Mouse (Mus musculus) heart, embryonic 12.5 days (tissue): ENCODE data around the gene Jaml. TPM values are rescaled to one million over a fixed set of nuclear protein-coding genes. Genes with fewer than 3 reads are reported as not detected.
"Not testable (repeated sequence)": the region's sequence is repeated elsewhere in the genome, so short reads cannot be mapped to it uniquely, and the experiment has no call there.

Experiments
- ATAC-seq: fragments of 200-750 bp; cut with Nextera tagmentation; 2 replicates; pipeline ENCODE4 v1.8.0; 2017; ENCODE audit warnings: moderate TSS enrichment, moderate library complexity; ENCODE audit not compliant: insufficient number of reproducible peaks, low FRiP score
- H3K27ac ChIP-seq: fragments of 300-500 bp; sonication (generic); 2 replicates; pipeline ENCODE4 v1.5.1; 2016; ENCODE audit warnings: mild to moderate bottlenecking, moderate library complexity; ENCODE audit not compliant: poor library complexity, severe bottlenecking
- H3K27me3 ChIP-seq: fragments of 300-500 bp; sonication (generic); replicated peaks from 2 replicates; pipeline ENCODE4 v1.6.1; 2016; ENCODE audit warnings: mild to moderate bottlenecking, moderate library complexity
- H3K36me3 ChIP-seq: fragments of 300-500 bp; sonication (generic); 2 replicates; pipeline ENCODE4 v1.6.1; 2016; ENCODE audit warnings: mild to moderate bottlenecking, moderate library complexity
- H3K4me1 ChIP-seq: fragments of 300-500 bp; sonication (generic); replicated peaks from 2 replicates; pipeline ENCODE4 v1.6.1; 2016; ENCODE audit warnings: mild to moderate bottlenecking
- H3K4me2 ChIP-seq: fragments of 300-500 bp; sonication (generic); 2 replicates; pipeline ENCODE4 v1.6.1; 2016; ENCODE audit warnings: mild to moderate bottlenecking, moderate library complexity
- H3K4me3 ChIP-seq: fragments of 300-500 bp; sonication (generic); 2 replicates; pipeline ENCODE4 v1.5.1; 2016; ENCODE audit warnings: mild to moderate bottlenecking
- H3K9ac ChIP-seq: fragments of 300-500 bp; sonication (generic); 2 replicates; pipeline ENCODE4 v1.6.1; 2016; ENCODE audit warnings: mild to moderate bottlenecking, moderate library complexity
- H3K9me3 ChIP-seq: fragments of 300-500 bp; sonication (generic); replicated peaks from 2 replicates; pipeline ENCODE4 v1.6.1; 2016; ENCODE audit warnings: mild to moderate bottlenecking, moderate library complexity
- WGBS: fragments of 180-500 bp; shearing (Covaris S2); methylation state at CpG from one replicate; pipeline ENCODE4 v1.1.7; 2016; 5-methylcytosine and 5-hydroxymethylcytosine counted together
- polyA plus RNA-seq: library from polyadenylated mRNA; unstranded; fragments of >200 nt; fragmentation: Nextera tagmentation; extraction: Ambion mirVana; gene quantifications from 2 replicates; pipeline ENCODE4 v1.2.1, GENCODE M21; 2016

Gene Jaml
- polyA plus RNA-seq: 0.42 and 0.51 TPM in 2 replicates

DNA sequence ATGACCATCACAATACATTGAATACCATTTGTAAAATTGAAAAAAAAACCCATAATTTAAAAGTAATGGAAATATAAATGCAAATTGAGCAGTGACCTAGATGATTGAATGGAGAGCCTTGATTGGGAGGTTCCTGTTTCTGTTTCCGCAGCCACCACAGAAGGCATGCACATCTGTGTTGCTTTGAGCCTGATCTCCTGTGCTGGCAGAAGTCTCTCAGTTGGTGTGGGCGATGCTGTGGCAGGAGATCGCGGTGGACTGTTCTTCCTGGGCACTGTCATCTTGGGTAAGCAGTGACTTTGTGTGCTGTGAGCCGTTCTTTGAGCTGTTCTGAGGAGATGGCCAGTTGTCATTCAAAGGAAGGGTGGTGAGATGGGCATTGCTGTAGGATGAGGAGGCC lies at the start of gene Jaml:
Gene Jaml, plus strand, starts transcription at position 173 of the 400 bp plus-strand sequence.
- Histone ChIP-seq H3K27me3 (peaks cover 18% of the 10 kb centered on the region; the same call in 1 of the 2 replicates), H3K4me3 (no peak within 1 kb of the TSS), H3K4me1 (no peaks in the 10 kb centered on the region), H3K36me3 (no peaks in the 10 kb centered on the region), H3K9me3 (no peaks in the 10 kb centered on the region), H3K9ac (no peak within 1 kb of the TSS), H3K4me2 (no peak within 1 kb of the TSS), H3K27ac (no peak within 1 kb of the TSS)
- no peak for ATAC-seq
- 77% methylated on average over 5 of the region's 5 CpGs for WGBS

DNA sequence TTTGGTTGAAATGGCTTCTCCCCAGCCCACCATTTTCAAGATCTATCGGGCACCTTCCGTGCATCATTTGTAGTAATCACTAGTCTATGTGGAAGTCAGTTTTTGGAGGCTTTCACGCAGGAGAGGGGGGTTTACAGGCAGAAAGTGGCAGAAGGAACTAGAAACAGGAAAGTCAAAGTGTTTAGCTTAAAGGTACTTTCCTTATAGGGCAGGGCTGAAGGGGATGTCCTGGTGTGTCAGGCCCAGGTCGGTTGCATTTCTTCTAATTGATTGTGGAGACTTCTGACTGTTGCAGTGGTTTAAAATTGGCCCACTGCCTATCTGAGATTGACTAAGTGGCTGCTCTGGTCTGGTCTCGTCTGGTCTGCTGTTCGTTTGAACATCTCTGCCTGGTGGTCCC lies 48.6 kb upstream of the Jaml start:
- 49% methylated on average over 6 of the region's 6 CpGs for WGBS
- H3K9me3 ChIP-seq: no peaks in the 10 kb centered on the region
- H3K27me3 ChIP-seq: peaks cover 48% of the 10 kb centered on the region
- no peak for ATAC-seq
- H3K36me3 ChIP-seq: no peaks in the 10 kb centered on the region
- no peak overlapping the region for H3K9ac ChIP-seq
- H3K4me1 ChIP-seq: 0 out of 2 replicates have a peak, but pooled peaks cover 3% of the 10 kb centered on the region
- H3K4me3 ChIP-seq: no peak overlapping the region
- no peak overlapping the region for H3K27ac ChIP-seq
- H3K4me2 ChIP-seq: no peak overlapping the region

DNA sequence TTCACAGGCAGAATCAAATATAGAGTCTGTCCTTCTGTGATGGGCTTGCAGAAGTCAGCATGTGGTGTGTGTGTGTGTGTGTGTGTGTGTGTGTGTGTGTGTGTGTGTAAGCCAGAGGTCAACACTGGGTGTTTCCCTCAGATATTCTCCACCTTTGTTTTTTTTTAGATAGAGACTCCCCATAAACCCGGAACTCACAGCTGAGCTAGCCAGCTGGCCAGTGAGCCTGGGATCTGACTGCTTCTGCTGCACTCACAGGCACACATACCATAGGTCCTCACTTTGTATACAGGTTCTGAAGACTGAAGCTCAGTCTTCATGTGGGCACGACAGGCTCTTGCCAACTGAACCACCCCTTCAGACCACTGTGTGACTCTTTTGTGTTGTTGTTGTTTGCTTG lies 46.7 kb upstream of the Jaml start:
- H3K4me2 ChIP-seq: no peak overlapping the region
- no peaks in the 10 kb centered on the region for H3K36me3 ChIP-seq
- H3K4me1 ChIP-seq: 0 out of 2 replicates have a peak, but pooled peaks cover 3% of the 10 kb centered on the region
- no peaks in the 10 kb centered on the region for H3K9me3 ChIP-seq
- 47% methylated on average over 2 of the region's 2 CpGs for WGBS
- ATAC-seq: no peak
- H3K4me3 ChIP-seq: no peak overlapping the region
- no peak overlapping the region for H3K9ac ChIP-seq
- H3K27me3 ChIP-seq: peaks cover 35% of the 10 kb centered on the region
- no peak overlapping the region for H3K27ac ChIP-seq

DNA sequence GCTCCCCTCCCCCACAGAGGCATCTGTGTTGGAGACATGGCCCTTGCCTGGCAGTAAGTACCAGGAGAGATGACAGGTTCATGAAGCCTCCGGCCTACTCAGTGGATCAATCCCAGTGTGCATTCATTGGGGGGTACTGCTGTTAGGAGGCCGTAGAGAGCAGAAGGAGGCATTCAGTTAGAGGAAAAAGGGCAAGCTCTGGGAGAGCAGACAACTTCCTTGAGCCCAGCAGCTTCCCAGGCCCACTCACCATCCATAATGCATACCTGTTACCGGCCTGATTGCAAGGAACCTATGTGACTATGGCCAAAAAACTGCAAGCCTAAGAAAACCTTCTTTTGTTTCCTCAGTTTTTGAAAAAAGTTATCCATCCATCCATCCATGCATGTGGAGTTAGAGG lies 44.5 kb upstream of the Jaml start:
- Histone ChIP-seq H3K27me3 (peaks cover 41% of the 10 kb centered on the region), H3K9me3 (no peaks in the 10 kb centered on the region), H3K27ac (no peak overlapping the region), H3K4me3 (no peak overlapping the region), H3K4me2 (no peak overlapping the region), H3K4me1 (0 out of 2 replicates have a peak, but pooled peaks cover 3% of the 10 kb centered on the region), H3K9ac (no peak overlapping the region), H3K36me3 (no peaks in the 10 kb centered on the region)
- ATAC-seq: no peak
- 78% methylated on average over 3 of the region's 3 CpGs for WGBS

DNA sequence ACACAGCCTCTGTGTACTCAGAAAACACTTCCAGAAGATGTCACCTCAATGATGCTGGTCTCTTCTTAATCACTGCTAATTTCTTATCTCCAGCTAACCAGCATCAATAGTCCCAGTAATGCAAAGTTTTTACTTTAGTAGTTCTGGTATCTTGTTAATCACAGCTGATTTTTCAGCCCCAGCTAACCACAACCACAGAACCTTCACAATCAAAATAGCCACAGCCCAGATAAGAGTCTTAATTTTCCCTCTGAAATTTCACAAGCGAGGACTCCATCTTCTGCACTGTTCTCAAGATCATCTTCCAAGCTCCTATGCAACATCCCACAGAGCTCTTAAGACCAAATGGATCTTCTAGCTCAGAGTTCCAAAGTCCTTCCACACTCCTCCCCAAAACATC lies 41.2 kb upstream of the Jaml start:
- not testable (repeated sequence) for H3K4me3 ChIP-seq, H3K27ac ChIP-seq, H3K4me2 ChIP-seq, H3K9me3 ChIP-seq, H3K36me3 ChIP-seq, ATAC-seq, H3K9ac ChIP-seq
- peaks cover 56% of the 10 kb centered on the region for H3K27me3 ChIP-seq
- 67% methylated on average over 1 of the region's 1 CpGs for WGBS
- peaks cover 22% of the 10 kb centered on the region for H3K4me1 ChIP-seq

DNA sequence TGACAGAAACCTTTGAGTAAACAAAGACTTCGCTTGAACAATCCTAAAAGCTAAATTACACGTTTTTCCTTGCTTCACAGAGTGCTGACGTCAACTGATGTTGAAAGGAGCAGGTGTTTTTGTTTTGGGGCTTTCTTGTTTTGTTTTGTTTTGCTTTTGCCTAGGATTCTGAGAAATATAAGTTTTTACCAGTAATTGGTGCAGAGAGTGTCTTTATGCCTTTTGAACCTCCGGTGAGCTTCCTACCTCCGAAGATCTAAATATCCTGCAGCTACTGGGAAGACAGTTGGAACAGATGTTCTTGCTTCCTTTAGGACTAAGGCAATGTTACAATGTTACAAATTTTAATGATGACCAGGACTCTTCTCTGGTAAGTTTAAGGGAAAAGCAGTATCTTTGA lies 39.5 kb upstream of the Jaml start, which contains the start of gene Mpzl2:
Gene Mpzl2, plus strand, starts transcription at position 301 of the 400 bp plus-strand sequence.
- no peak within 1 kb of the TSS for H3K4me3 ChIP-seq
- H3K9ac ChIP-seq: no peak within 1 kb of the TSS
- 59% methylated on average over 5 of the region's 5 CpGs for WGBS
- 0 out of 2 replicates have a peak within 1 kb of the TSS, but pooled peaks have one; percentile 16 for H3K4me2 ChIP-seq
- H3K27ac ChIP-seq: no peak within 1 kb of the TSS
- H3K9me3 ChIP-seq: no peaks in the 10 kb centered on the region
- H3K4me1 ChIP-seq: peaks cover 26% of the 10 kb centered on the region
- H3K27me3 ChIP-seq: peaks cover 72% of the 10 kb centered on the region
- no peaks in the 10 kb centered on the region for H3K36me3 ChIP-seq
- no peak for ATAC-seq

DNA sequence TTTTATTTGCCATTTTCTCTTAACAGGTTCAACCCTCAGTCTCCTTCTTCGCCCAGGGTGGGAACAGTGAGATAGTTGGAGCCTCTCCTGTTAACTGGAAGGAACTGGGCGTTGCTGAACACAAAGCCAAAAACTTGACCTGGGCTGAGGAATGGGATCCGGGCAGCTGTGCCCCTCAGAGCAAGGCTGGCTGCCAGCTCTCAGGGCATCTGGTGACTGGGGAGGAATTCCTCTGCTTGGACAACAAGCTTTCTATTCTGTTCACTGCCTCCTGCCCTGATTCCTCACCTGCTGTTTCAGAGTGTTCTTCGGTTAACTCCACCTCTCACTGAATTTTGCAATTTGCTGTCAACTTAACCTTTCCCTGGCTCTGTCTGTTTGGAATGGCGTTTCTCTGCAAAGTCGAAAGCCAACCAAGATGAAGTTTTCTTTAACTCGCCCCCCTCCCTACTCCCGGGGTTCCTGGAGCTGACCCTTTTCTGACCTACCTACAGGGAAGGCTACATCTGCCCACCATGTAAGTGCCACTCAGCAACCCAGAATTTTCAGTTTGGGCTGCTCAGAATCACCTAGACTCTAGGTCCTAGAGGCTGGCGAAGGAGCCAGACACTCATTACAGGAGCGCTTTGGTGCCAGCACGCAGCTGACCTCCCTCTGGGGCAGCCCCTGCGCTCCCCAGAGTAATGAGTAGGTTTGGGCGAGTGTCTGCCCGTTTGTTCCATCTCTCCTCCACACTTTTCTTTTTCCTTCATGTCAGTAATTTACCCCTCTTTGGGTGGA lies 38.7 kb upstream of the Jaml start:
- no peak for ATAC-seq
- H3K4me1 ChIP-seq: peaks cover 26% of the 10 kb centered on the region
- H3K27me3 ChIP-seq: peaks cover 80% of the 10 kb centered on the region
- H3K27ac ChIP-seq: no peak overlapping the region
- H3K4me2 ChIP-seq: 0 out of 2 replicates have a peak overlapping the region, but pooled peaks have one; percentile 16
- 11% methylated on average over 14 of the region's 14 CpGs for WGBS
- H3K9me3 ChIP-seq: no peaks in the 10 kb centered on the region
- H3K36me3 ChIP-seq: no peaks in the 10 kb centered on the region
- no peak overlapping the region for H3K4me3 ChIP-seq
- H3K9ac ChIP-seq: no peak overlapping the region

DNA sequence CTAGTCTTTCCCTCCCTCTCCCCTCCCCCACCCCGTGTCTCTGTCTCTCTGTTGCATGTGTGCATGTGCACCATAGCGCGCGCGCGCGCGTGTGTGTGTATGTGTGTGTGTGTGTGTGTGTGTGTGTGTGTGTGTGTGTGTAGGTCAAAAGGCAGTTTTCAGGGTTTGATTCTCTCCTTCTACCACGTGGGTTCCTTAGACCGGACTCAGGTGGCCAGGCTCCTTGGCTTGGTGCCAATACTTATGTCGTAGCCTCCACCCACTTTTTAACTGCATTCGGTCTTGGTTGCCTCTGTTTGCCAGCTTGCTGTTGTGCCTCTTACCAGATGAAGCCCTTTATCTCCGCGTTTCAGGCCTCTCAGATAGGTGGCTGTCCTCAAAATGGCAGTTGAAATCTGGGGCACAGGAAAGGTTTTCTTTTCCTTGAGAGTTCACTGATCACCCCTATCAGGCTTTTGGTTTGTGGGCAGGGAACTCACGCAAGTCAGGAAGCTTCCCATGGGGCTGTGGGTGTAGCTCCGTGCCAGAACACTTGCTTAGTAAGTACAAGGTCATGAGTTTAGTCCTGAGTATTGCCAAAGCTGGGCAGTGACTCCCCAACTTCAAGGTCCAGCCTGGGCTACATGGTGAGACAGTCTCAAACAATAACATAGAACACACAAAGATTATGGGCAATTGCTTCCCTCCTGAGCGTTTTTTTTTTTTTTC lies 37.7 kb upstream of the Jaml start:
- Histone ChIP-seq H3K4me2 (0 out of 2 replicates have a peak overlapping the region, but pooled peaks have one; percentile 16), H3K27me3 (peaks cover 81% of the 10 kb centered on the region), H3K27ac (no peak overlapping the region), H3K4me3 (no peak overlapping the region), H3K4me1 (peaks cover 26% of the 10 kb centered on the region), H3K9ac (no peak overlapping the region), H3K36me3 (no peaks in the 10 kb centered on the region), H3K9me3 (no peaks in the 10 kb centered on the region)
- no peak for ATAC-seq
- whole genome bisulfite sequencing: 29% methylated on average over 17 of the region's 17 CpGs

DNA sequence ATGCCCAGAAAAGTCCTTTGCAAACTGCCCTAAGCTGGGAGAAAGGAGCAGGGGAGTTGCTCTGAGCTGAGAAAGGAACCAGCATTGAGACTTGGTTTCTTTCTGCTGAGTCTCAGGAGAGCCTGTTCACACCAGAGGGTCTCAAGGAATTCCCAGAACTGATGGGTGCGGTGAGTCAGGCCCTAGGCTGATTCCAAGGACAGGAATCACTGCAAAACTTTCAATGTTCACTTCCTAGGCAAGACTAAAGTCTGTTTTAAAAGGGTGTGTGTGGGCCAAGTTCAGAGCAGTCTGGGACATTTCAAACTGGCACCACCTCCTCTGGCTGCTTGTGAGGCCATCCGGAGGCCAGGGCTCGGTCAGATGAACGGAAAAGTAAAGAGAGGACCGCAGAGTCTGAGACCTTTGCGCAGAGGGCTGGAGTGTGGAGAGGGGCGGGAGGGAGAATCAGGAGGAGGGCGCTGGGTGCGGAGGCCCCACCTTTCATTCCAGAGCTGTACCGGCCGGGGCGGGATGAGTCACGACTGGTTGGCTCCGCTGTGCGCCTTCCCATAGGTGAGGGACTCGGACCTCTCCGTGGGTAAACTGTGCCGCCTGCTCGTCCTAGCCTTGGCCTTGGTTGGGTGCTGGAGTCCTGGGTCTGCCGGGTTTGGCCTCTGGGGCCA lies 36.8 kb upstream of the Jaml start:
- Histone ChIP-seq H3K4me2 (peak overlapping the region; percentile 59), H3K9me3 (no peaks in the 10 kb centered on the region), H3K27ac (no peak overlapping the region), H3K36me3 (no peaks in the 10 kb centered on the region), H3K27me3 (peaks cover 90% of the 10 kb centered on the region), H3K4me3 (peak overlapping the region; percentile 24), H3K9ac (no peak overlapping the region), H3K4me1 (peaks cover 26% of the 10 kb centered on the region)
- peak; percentile 72; the same call in 1 of the 2 replicates for ATAC-seq
- 2% methylated on average over 20 of the region's 20 CpGs for WGBS

DNA sequence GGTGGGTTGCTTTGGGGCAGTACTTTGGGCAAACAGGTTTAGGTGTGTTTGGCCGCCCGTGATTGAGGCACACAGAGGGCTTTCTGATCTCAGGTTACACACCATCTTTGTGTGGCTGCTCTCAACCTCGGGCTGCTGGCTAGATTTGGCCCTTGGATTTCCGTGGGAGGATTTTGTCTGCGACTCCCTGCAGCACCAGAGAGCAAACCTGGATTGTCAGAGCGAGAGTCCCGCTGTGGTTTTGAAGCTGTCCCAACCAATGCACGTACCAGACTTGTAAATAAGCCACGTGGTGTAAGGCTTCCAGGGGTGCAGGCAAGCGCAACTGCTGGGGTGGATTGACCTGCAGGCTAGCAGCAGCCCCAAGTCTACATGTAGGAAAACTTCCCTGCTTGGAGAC lies 36.0 kb upstream of the Jaml start:
- no peak for ATAC-seq
- Histone ChIP-seq H3K9ac (no peak overlapping the region), H3K36me3 (no peaks in the 10 kb centered on the region), H3K27ac (no peak overlapping the region), H3K4me1 (peaks cover 26% of the 10 kb centered on the region), H3K4me2 (peak overlapping the region; percentile 59), H3K27me3 (peaks cover 90% of the 10 kb centered on the region), H3K4me3 (peak overlapping the region; percentile 24), H3K9me3 (no peaks in the 10 kb centered on the region)
- 2% methylated on average over 10 of the region's 10 CpGs for WGBS

DNA sequence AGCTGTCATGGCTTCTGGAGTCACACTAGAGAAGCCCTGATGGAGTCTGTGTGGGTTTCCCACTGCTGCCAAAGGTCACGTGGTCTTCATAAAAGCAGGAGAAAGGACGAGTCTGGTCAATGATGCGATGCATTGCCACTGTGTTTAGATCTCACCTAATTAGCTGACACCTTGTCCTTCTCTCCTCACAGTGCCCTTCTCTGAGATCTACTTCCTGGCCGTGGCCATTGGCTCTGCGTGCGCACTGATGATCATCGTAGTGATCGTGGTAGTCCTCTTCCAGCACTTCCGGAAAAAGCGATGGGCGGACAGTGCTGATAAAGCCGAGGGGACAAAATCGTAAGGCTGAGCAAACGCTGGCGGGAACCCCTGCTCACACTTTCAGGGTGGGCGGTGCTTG lies 32.0 kb upstream of the Jaml start:
- no peak overlapping the region for H3K27ac ChIP-seq
- no peak overlapping the region for H3K4me2 ChIP-seq
- no peak overlapping the region for H3K4me3 ChIP-seq
- peaks cover 12% of the 10 kb centered on the region for H3K4me1 ChIP-seq
- WGBS: 82% methylated on average over 16 of the region's 16 CpGs
- peaks cover 67% of the 10 kb centered on the region for H3K27me3 ChIP-seq
- no peak overlapping the region for H3K9ac ChIP-seq
- H3K36me3 ChIP-seq: no peaks in the 10 kb centered on the region
- H3K9me3 ChIP-seq: no peaks in the 10 kb centered on the region
- no peak for ATAC-seq
